Mouse (Mus musculus): ENCODE measurements around the gene Znrf1. TPM values are rescaled to one million over a fixed set of nuclear protein-coding genes. Genes with fewer than 3 reads are reported as not detected.

Gene Znrf1
- polyA plus RNA-seq, 1 experiment from 2014 or later: 64.8 TPM

GRCm38 (mm10) chr8:111527149-111527548, 8.7 kb upstream of the Znrf1 start:
- no peak overlapping the region for H3K27ac ChIP-seq (ENCODE audit: low read depth, low read length)
- DNase-seq (ENCODE audit: low spot score): no peak
- no peaks in the 10 kb centered on the region for H3K4me1 ChIP-seq (ENCODE audit: control insufficient read depth, insufficient read depth, low read length)
- no peak overlapping the region for H3K4me2 ChIP-seq (ENCODE audit: low read depth)
- H3K27me3 ChIP-seq (ENCODE audit: control insufficient read depth, insufficient read depth, low read length): no peaks in the 10 kb centered on the region
- H3K36me3 ChIP-seq (ENCODE audit: control insufficient read depth, insufficient read depth, low read length): no peaks in the 10 kb centered on the region
- no peak overlapping the region for H3K9ac ChIP-seq (ENCODE audit: low read length)
- no peaks in the 10 kb centered on the region for H3K9me3 ChIP-seq (ENCODE audit: control insufficient read depth, low read length)
- no peak overlapping the region for H3K4me3 ChIP-seq (ENCODE audit: low read depth, low read length)
- 74% methylated on average over 8 of the region's 8 CpGs for WGBS
- ATAC-seq (ENCODE audit: insufficient read depth, low FRiP score, low TSS enrichment): no peak

GRCm38 (mm10) chr8:111528071-111528470, 7.8 kb upstream of the Znrf1 start:
- H3K27ac ChIP-seq (ENCODE audit: low read depth, low read length): no peak overlapping the region
- ATAC-seq (ENCODE audit: insufficient read depth, low FRiP score, low TSS enrichment): no peak
- DNase-seq (ENCODE audit: low spot score): no peak
- no peaks in the 10 kb centered on the region for H3K36me3 ChIP-seq (ENCODE audit: control insufficient read depth, insufficient read depth, low read length)
- H3K9me3 ChIP-seq (ENCODE audit: control insufficient read depth, low read length): no peaks in the 10 kb centered on the region
- H3K4me2 ChIP-seq (ENCODE audit: low read depth): no peak overlapping the region
- H3K27me3 ChIP-seq (ENCODE audit: control insufficient read depth, insufficient read depth, low read length): no peaks in the 10 kb centered on the region
- 85% methylated on average over 5 of the region's 5 CpGs for WGBS
- no peak overlapping the region for H3K4me3 ChIP-seq (ENCODE audit: low read depth, low read length)
- no peak overlapping the region for H3K9ac ChIP-seq (ENCODE audit: low read length)
- H3K4me1 ChIP-seq (ENCODE audit: control insufficient read depth, insufficient read depth, low read length): no peaks in the 10 kb centered on the region

GRCm38 (mm10) chr8:111531191-111531590, 4.7 kb upstream of the Znrf1 start:
- no peak overlapping the region for H3K27ac ChIP-seq (ENCODE audit: low read depth, low read length)
- no peak overlapping the region for H3K9ac ChIP-seq (ENCODE audit: low read length)
- no peaks in the 10 kb centered on the region for H3K4me1 ChIP-seq (ENCODE audit: control insufficient read depth, insufficient read depth, low read length)
- DNase-seq (ENCODE audit: low spot score) (no peak), ATAC-seq (ENCODE audit: insufficient read depth, low FRiP score, low TSS enrichment) (no peak)
- H3K27me3 ChIP-seq (ENCODE audit: control insufficient read depth, insufficient read depth, low read length): no peaks in the 10 kb centered on the region
- no peak overlapping the region for H3K4me3 ChIP-seq (ENCODE audit: low read depth, low read length)
- 76% methylated on average over 12 of the region's 12 CpGs for WGBS
- H3K9me3 ChIP-seq (ENCODE audit: control insufficient read depth, low read length): no peaks in the 10 kb centered on the region
- no peaks in the 10 kb centered on the region for H3K36me3 ChIP-seq (ENCODE audit: control insufficient read depth, insufficient read depth, low read length)
- H3K4me2 ChIP-seq (ENCODE audit: low read depth): no peak overlapping the region

- Histone ChIP-seq H3K27me3 (ENCODE audit: control insufficient read depth, insufficient read depth, low read length) (no peaks in the 10 kb centered on the region), H3K4me1 (ENCODE audit: control insufficient read depth, insufficient read depth, low read length) (no peaks in the 10 kb centered on the region), H3K9ac (ENCODE audit: low read length) (no peak overlapping the region), H3K9me3 (ENCODE audit: control insufficient read depth, low read length) (no peaks in the 10 kb centered on the region), H3K4me2 (ENCODE audit: low read depth) (no peak overlapping the region), H3K36me3 (ENCODE audit: control insufficient read depth, insufficient read depth, low read length) (no peaks in the 10 kb centered on the region), H3K4me3 (ENCODE audit: low read depth, low read length) (no peak overlapping the region), H3K27ac (ENCODE audit: low read depth, low read length) (no peak overlapping the region)
- WGBS: 87% methylated on average over 17 of the region's 17 CpGs
- no peak for DNase-seq (ENCODE audit: low spot score)
- no peak for ATAC-seq (ENCODE audit: insufficient read depth, low FRiP score, low TSS enrichment)
Measured at GRCm38 (mm10) chr8:111531621-111532020, 4.3 kb upstream of the Znrf1 start.

GRCm38 (mm10) chr8:111533503-111533902, 2.4 kb upstream of the Znrf1 start:
- no peaks in the 10 kb centered on the region for H3K36me3 ChIP-seq (ENCODE audit: control insufficient read depth, insufficient read depth, low read length)
- H3K9ac ChIP-seq (ENCODE audit: low read length): no peak overlapping the region
- 72% methylated on average over 4 of the region's 4 CpGs for WGBS
- no peaks in the 10 kb centered on the region for H3K27me3 ChIP-seq (ENCODE audit: control insufficient read depth, insufficient read depth, low read length)
- ATAC-seq (ENCODE audit: insufficient read depth, low FRiP score, low TSS enrichment) (no peak), DNase-seq (ENCODE audit: low spot score) (no peak)
- H3K4me1 ChIP-seq (ENCODE audit: control insufficient read depth, insufficient read depth, low read length): peaks cover 9% of the 10 kb centered on the region
- no peak overlapping the region for H3K4me2 ChIP-seq (ENCODE audit: low read depth)
- H3K27ac ChIP-seq (ENCODE audit: low read depth, low read length): no peak overlapping the region
- H3K4me3 ChIP-seq (ENCODE audit: low read depth, low read length): no peak overlapping the region
- no peaks in the 10 kb centered on the region for H3K9me3 ChIP-seq (ENCODE audit: control insufficient read depth, low read length)

- Histone ChIP-seq H3K4me3 (ENCODE audit: low read depth, low read length) (no peak overlapping the region), H3K4me2 (ENCODE audit: low read depth) (no peak overlapping the region; the same call in 1 of the 2 replicates)
Measured at GRCm38 (mm10) chr8:111535491-111535890, 406 bp upstream of the Znrf1 start.

GRCm38 (mm10) chr8:111536978-111537764, 1.3 kb downstream of the Znrf1 start:
- peak; percentile 49 for ATAC-seq (ENCODE audit: insufficient read depth, low FRiP score, low TSS enrichment)
- H3K4me1 ChIP-seq (ENCODE audit: control insufficient read depth, insufficient read depth, low read length): peaks cover 26% of the 10 kb centered on the region
- DNase-seq (ENCODE audit: low spot score): peak; percentile 49
- H3K9ac ChIP-seq (ENCODE audit: low read length): peak overlapping the region; percentile 98
- H3K27ac ChIP-seq (ENCODE audit: low read depth, low read length): peak overlapping the region; percentile 92
- under 1% methylated on average over 63 of the region's 64 CpGs for WGBS
- no peaks in the 10 kb centered on the region for H3K9me3 ChIP-seq (ENCODE audit: control insufficient read depth, low read length)
- H3K4me2 ChIP-seq (ENCODE audit: low read depth): peak overlapping the region; percentile 87
- H3K36me3 ChIP-seq (ENCODE audit: control insufficient read depth, insufficient read depth, low read length): no peaks in the 10 kb centered on the region
- H3K27me3 ChIP-seq (ENCODE audit: control insufficient read depth, insufficient read depth, low read length): no peaks in the 10 kb centered on the region
- peak overlapping the region; percentile 97 for H3K4me3 ChIP-seq (ENCODE audit: low read depth, low read length)

More at GRCm38 (mm10) chr8:111535491-111535890, 406 bp upstream of the Znrf1 start:
- H3K9me3 ChIP-seq (ENCODE audit: control insufficient read depth, low read length): no peaks in the 10 kb centered on the region
- ATAC-seq (ENCODE audit: insufficient read depth, low FRiP score, low TSS enrichment) (no peak), DNase-seq (ENCODE audit: low spot score) (no peak)
- no peaks in the 10 kb centered on the region for H3K36me3 ChIP-seq (ENCODE audit: control insufficient read depth, insufficient read depth, low read length)
- no peaks in the 10 kb centered on the region for H3K27me3 ChIP-seq (ENCODE audit: control insufficient read depth, insufficient read depth, low read length)
- H3K9ac ChIP-seq (ENCODE audit: low read length): no peak overlapping the region
- H3K4me1 ChIP-seq (ENCODE audit: control insufficient read depth, insufficient read depth, low read length): peaks cover 23% of the 10 kb centered on the region
- H3K27ac ChIP-seq (ENCODE audit: low read depth, low read length): no peak overlapping the region; the same call in 1 of the 2 replicates
- 61% methylated on average over 5 of the region's 5 CpGs for WGBS

GRCm38 (mm10) chr8:111537765-111538158, 1.9 kb downstream of the Znrf1 start:
- 0 out of 2 replicates have a peak, but pooled peaks have one; percentile 5 for ATAC-seq (ENCODE audit: insufficient read depth, low FRiP score, low TSS enrichment)
- H3K27ac ChIP-seq (ENCODE audit: low read depth, low read length): no peak overlapping the region
- 11% methylated on average over 8 of the region's 8 CpGs for WGBS

GRCm38 (mm10) chr8:111538194-111538593, 2.3 kb downstream of the Znrf1 start:
- Histone ChIP-seq H3K27me3 (ENCODE audit: control insufficient read depth, insufficient read depth, low read length) (no peaks in the 10 kb centered on the region), H3K4me3 (ENCODE audit: low read depth, low read length) (peak overlapping the region; percentile 97), H3K4me2 (ENCODE audit: low read depth) (peak overlapping the region; percentile 87), H3K4me1 (ENCODE audit: control insufficient read depth, insufficient read depth, low read length) (peaks cover 26% of the 10 kb centered on the region), H3K9me3 (ENCODE audit: control insufficient read depth, low read length) (no peaks in the 10 kb centered on the region), H3K27ac (ENCODE audit: low read depth, low read length) (no peak overlapping the region), H3K36me3 (ENCODE audit: control insufficient read depth, insufficient read depth, low read length) (no peaks in the 10 kb centered on the region), H3K9ac (ENCODE audit: low read length) (peak overlapping the region; percentile 98)
- ATAC-seq (ENCODE audit: insufficient read depth, low FRiP score, low TSS enrichment) (no peak), DNase-seq (ENCODE audit: low spot score) (no peak)
- 17% methylated on average over 2 of the region's 2 CpGs for WGBS

More at GRCm38 (mm10) chr8:111537765-111538158, 1.9 kb downstream of the Znrf1 start:
- no peak for DNase-seq (ENCODE audit: low spot score)
- Histone ChIP-seq H3K36me3 (ENCODE audit: control insufficient read depth, insufficient read depth, low read length) (no peaks in the 10 kb centered on the region), H3K27me3 (ENCODE audit: control insufficient read depth, insufficient read depth, low read length) (no peaks in the 10 kb centered on the region), H3K4me1 (ENCODE audit: control insufficient read depth, insufficient read depth, low read length) (peaks cover 26% of the 10 kb centered on the region), H3K9ac (ENCODE audit: low read length) (peak overlapping the region; percentile 98), H3K4me3 (ENCODE audit: low read depth, low read length) (peak overlapping the region; percentile 97), H3K4me2 (ENCODE audit: low read depth) (peak overlapping the region; percentile 87), H3K9me3 (ENCODE audit: control insufficient read depth, low read length) (no peaks in the 10 kb centered on the region)
